Mouse (Mus musculus) embryonic facial prominence, embryonic 13.5 days (tissue): ENCODE results near the gene Slc39a10. TPM values are rescaled to one million over a fixed set of nuclear protein-coding genes. Genes with fewer than 3 reads are reported as not detected.

Experiments used
- ATAC-seq: fragments of 200-750 bp; cut with Nextera tagmentation; 2 replicates; pipeline ENCODE4 v1.8.0; 2017; ENCODE audit warnings: low read depth; ENCODE audit not compliant: insufficient number of reproducible peaks, insufficient read depth, low FRiP score, low TSS enrichment
- H3K27ac ChIP-seq: fragments of 300-500 bp; sonication (generic); 2 replicates; pipeline ENCODE4 v1.5.1; 2015; ENCODE audit warnings: moderate library complexity, mild to moderate bottlenecking, inconsistent platforms
- H3K27me3 ChIP-seq: fragments of 300-500 bp; sonication (generic); 2 replicates; pipeline ENCODE4 v1.6.1; 2015; ENCODE audit warnings: mild to moderate bottlenecking, inconsistent platforms
- H3K36me3 ChIP-seq: fragments of 300-500 bp; sonication (generic); 2 replicates; pipeline ENCODE4 v1.6.1; 2015; ENCODE audit warnings: mild to moderate bottlenecking, inconsistent platforms
- H3K4me1 ChIP-seq: fragments of 300-500 bp; sonication (generic); 2 replicates; pipeline ENCODE4 v1.6.1; 2015; ENCODE audit warnings: inconsistent platforms
- H3K4me2 ChIP-seq: fragments of 300-500 bp; sonication (generic); 2 replicates; pipeline ENCODE4 v1.6.1; 2015; ENCODE audit warnings: moderate library complexity, mild to moderate bottlenecking, inconsistent platforms
- H3K4me3 ChIP-seq: fragments of 300-500 bp; sonication (generic); 2 replicates; pipeline ENCODE4 v1.5.1; 2015; ENCODE audit warnings: mild to moderate bottlenecking, inconsistent platforms
- H3K9ac ChIP-seq: fragments of 300-500 bp; sonication (generic); 2 replicates; pipeline ENCODE4 v1.6.1; 2015; ENCODE audit warnings: mild to moderate bottlenecking, inconsistent platforms
- H3K9me3 ChIP-seq: fragments of 300-500 bp; sonication (generic); 2 replicates; pipeline ENCODE4 v1.6.1; 2016; ENCODE audit warnings: inconsistent platforms
- WGBS: fragments of 180-500 bp; shearing (Covaris S2); methylation state at CpG from one replicate; pipeline ENCODE4 v1.1.7; 2015; ENCODE audit warnings: mixed read lengths; 5-methylcytosine and 5-hydroxymethylcytosine counted together
- polyA plus RNA-seq: library from polyadenylated mRNA; unstranded; fragments of >200 nt; fragmentation: Nextera tagmentation; extraction: Ambion mirVana; gene quantifications from 2 replicates; pipeline ENCODE4 v1.2.1, GENCODE M21; 2015

The Slc39a10 gene
- polyA plus RNA-seq, 1 experiment from 2014 or later, result 58.5 TPM

DNA sequence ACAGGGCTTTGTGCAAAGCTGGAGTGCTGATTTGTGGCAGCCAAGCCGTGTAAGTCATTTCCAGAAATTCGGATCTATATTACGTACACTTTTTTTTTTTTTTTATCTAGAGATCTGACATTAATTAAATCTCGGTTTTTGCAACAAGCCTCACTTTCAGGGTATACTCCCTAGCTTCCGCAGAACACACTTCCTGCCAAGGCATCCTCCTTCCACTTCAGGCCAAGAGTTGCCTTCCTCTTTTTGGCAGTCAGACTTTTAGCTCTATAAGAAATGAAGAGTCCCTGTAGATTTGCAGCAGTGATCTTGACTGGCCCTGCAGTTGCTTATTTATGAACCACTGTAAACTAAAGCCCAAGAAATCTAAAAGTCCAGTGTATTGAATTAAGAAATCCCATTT lies 13.1 kb upstream of the Slc39a10 start:
- H3K9ac ChIP-seq, result no peak overlapping the region
- no peaks in the 10 kb centered on the region for H3K9me3 ChIP-seq
- no peak overlapping the region for H3K4me2 ChIP-seq
- ATAC-seq, result no peak
- H3K27ac ChIP-seq, result no peak overlapping the region
- WGBS, result 61% methylated on average over 5 of the region's 5 CpGs
- H3K36me3 ChIP-seq, result no peaks in the 10 kb centered on the region
- no peaks in the 10 kb centered on the region for H3K27me3 ChIP-seq
- no peak overlapping the region for H3K4me3 ChIP-seq
- peaks cover 8% of the 10 kb centered on the region; the same call in 1 of the 2 replicates for H3K4me1 ChIP-seq

GRCm38 (mm10) chr1:46902102-46902683 lies 9.5 kb upstream of the Slc39a10 start:
- no peaks in the 10 kb centered on the region for H3K9me3 ChIP-seq
- H3K27me3 ChIP-seq, result no peaks in the 10 kb centered on the region
- ATAC-seq, result 0 out of 2 replicates have a peak, but pooled peaks have one; percentile 64
- H3K27ac ChIP-seq, result no peak overlapping the region
- WGBS, result 10% methylated on average over 2 of the region's 2 CpGs
- peaks cover 8% of the 10 kb centered on the region; the same call in 1 of the 2 replicates for H3K4me1 ChIP-seq
- no peaks in the 10 kb centered on the region for H3K36me3 ChIP-seq
- no peak overlapping the region for H3K4me3 ChIP-seq
- H3K4me2 ChIP-seq, result no peak overlapping the region
- no peak overlapping the region for H3K9ac ChIP-seq

- WGBS, result 15% methylated on average over 6 of the region's 7 CpGs
- Histone ChIP-seq H3K27me3 (no peaks in the 10 kb centered on the region), H3K9me3 (no peaks in the 10 kb centered on the region), H3K4me2 (no peak overlapping the region), H3K4me1 (peaks cover 4% of the 10 kb centered on the region; the same call in 1 of the 2 replicates), H3K4me3 (no peak overlapping the region), H3K9ac (no peak overlapping the region), H3K27ac (peak overlapping the region; percentile 49; the same call in 1 of the 2 replicates), H3K36me3 (no peaks in the 10 kb centered on the region)
- no peak for ATAC-seq
Measured at GRCm38 (mm10) chr1:46894281-46894842, 1.7 kb upstream of the Slc39a10 start.

- Histone ChIP-seq H3K27ac (peak overlapping the region; percentile 57; the same call in 1 of the 2 replicates), H3K27me3 (no peaks in the 10 kb centered on the region), H3K4me1 (0 out of 2 replicates have a peak, but pooled peaks cover 14% of the 10 kb centered on the region), H3K4me2 (peak overlapping the region; percentile 5; the same call in 1 of the 2 replicates), H3K36me3 (no peaks in the 10 kb centered on the region), H3K9ac (no peak overlapping the region), H3K4me3 (no peak overlapping the region), H3K9me3 (no peaks in the 10 kb centered on the region)
- ATAC-seq, result no peak
- 17% methylated on average over 4 of the region's 4 CpGs for WGBS
Measured at GRCm38 (mm10) chr1:46888726-46889125, 3.9 kb downstream of the Slc39a10 start.

DNA sequence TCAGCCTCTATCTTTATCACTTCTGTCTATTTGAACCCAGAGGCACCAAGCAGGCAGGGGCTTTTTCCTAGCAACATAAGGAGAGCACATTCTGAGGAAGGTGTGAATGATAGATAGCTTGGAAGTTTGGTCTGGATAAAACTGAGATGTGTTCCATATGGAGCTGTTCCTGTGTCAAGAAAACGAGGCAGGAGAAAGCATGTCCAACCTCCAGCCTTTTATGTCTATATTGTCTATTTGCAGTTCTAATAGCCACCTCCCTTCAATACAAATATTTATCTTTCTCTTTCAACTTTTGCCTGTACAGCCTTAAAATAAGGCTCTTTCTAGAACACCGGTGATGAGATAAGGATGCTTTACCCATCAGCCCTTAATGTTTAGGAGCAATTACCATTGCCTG lies 4.3 kb downstream of the Slc39a10 start:
- H3K27ac ChIP-seq, result no peak overlapping the region

DNA sequence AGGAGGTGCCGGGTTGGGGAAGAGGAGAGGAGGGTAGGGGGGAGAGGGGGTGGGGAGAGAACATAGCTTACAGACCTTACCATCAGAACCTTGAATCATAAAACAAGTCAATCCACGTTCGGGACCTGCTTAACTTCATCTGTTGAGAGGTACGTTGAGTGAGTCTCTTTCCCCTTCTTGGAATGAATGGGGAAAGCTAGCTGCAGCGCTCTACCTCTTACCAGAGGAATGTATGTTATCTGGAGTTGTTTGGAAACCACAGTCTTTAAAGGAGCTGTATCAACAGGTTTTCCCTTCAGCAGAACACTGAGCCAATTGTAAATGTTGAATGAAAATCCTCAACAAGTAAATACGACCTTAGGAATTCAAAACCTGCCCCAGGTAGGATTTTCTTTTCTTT lies 4.7 kb downstream of the Slc39a10 start:
- Histone ChIP-seq H3K27ac (peak overlapping the region; percentile 71), H3K36me3 (no peaks in the 10 kb centered on the region), H3K9me3 (no peaks in the 10 kb centered on the region), H3K4me3 (peak overlapping the region; percentile 10; the same call in 1 of the 2 replicates), H3K9ac (no peak overlapping the region), H3K4me1 (0 out of 2 replicates have a peak, but pooled peaks cover 14% of the 10 kb centered on the region), H3K4me2 (peak overlapping the region; percentile 28; the same call in 1 of the 2 replicates), H3K27me3 (no peaks in the 10 kb centered on the region)
- ATAC-seq, result no peak
- WGBS, result 14% methylated on average over 6 of the region's 6 CpGs

More for the DNA sequence above, 4.3 kb downstream of the Slc39a10 start:
- WGBS, result 26% methylated on average over 2 of the region's 2 CpGs
- no peak overlapping the region for H3K4me3 ChIP-seq
- no peaks in the 10 kb centered on the region for H3K27me3 ChIP-seq
- 0 out of 2 replicates have a peak, but pooled peaks cover 14% of the 10 kb centered on the region for H3K4me1 ChIP-seq
- ATAC-seq, result no peak
- no peaks in the 10 kb centered on the region for H3K9me3 ChIP-seq
- H3K36me3 ChIP-seq, result no peaks in the 10 kb centered on the region
- H3K9ac ChIP-seq, result no peak overlapping the region
- H3K4me2 ChIP-seq, result peak overlapping the region; percentile 5; the same call in 1 of the 2 replicates

GRCm38 (mm10) chr1:46886091-46886490 lies 6.6 kb downstream of the Slc39a10 start:
- Histone ChIP-seq H3K9ac (no peak overlapping the region), H3K36me3 (no peaks in the 10 kb centered on the region), H3K27me3 (no peaks in the 10 kb centered on the region), H3K27ac (no peak overlapping the region; the same call in 1 of the 2 replicates), H3K4me3 (peak overlapping the region; percentile 10; the same call in 1 of the 2 replicates), H3K4me1 (0 out of 2 replicates have a peak, but pooled peaks cover 14% of the 10 kb centered on the region), H3K4me2 (peak overlapping the region; percentile 30), H3K9me3 (no peaks in the 10 kb centered on the region)
- no peak for ATAC-seq
- WGBS, result 17% methylated on average over 9 of the region's 9 CpGs

- 3% methylated on average over 3 of the region's 3 CpGs for WGBS
- Histone ChIP-seq H3K9me3 (no peaks in the 10 kb centered on the region), H3K27ac (peak overlapping the region; percentile 44; the same call in 1 of the 2 replicates), H3K4me1 (0 out of 2 replicates have a peak, but pooled peaks cover 14% of the 10 kb centered on the region), H3K27me3 (no peaks in the 10 kb centered on the region), H3K4me3 (no peak overlapping the region), H3K36me3 (no peaks in the 10 kb centered on the region), H3K4me2 (peak overlapping the region; percentile 30; the same call in 1 of the 2 replicates), H3K9ac (no peak overlapping the region)
- ATAC-seq, result no peak
Measured at GRCm38 (mm10) chr1:46885231-46885630, 7.4 kb downstream of the Slc39a10 start.

DNA sequence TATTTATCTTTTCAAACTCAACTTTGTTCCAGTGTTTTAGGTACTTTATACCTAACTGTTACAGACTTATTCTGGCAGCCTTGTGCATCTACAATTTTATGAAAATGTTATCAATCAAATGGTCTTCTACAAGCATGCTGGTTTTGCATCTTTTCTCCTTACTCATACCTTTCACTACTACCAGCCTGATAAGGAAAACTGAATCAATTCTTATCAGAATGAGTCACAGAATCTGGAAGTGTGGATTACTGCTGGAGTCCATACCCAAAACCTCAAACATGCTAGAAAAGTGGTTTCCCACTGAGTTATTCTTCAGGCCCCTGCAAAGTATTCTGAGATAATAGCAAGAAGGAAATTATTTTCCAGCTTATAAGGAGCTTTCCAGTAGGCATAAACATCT lies 12.7 kb downstream of the Slc39a10 start:
- ATAC-seq, result no peak
- no peak overlapping the region for H3K4me2 ChIP-seq
- H3K9me3 ChIP-seq, result no peaks in the 10 kb centered on the region
- no peak overlapping the region for H3K4me3 ChIP-seq
- H3K27me3 ChIP-seq, result no peaks in the 10 kb centered on the region
- no peak overlapping the region for H3K9ac ChIP-seq
- no peaks in the 10 kb centered on the region for H3K4me1 ChIP-seq
- no peaks in the 10 kb centered on the region for H3K36me3 ChIP-seq
- H3K27ac ChIP-seq, result no peak overlapping the region

GRCm38 (mm10) chr1:46873770-46874169 lies 18.9 kb downstream of the Slc39a10 start:
- Histone ChIP-seq H3K9ac (no peak overlapping the region), H3K27me3 (no peaks in the 10 kb centered on the region), H3K36me3 (no peaks in the 10 kb centered on the region), H3K27ac (no peak overlapping the region), H3K4me3 (no peak overlapping the region), H3K4me1 (peaks cover 7% of the 10 kb centered on the region; the same call in 1 of the 2 replicates), H3K4me2 (no peak overlapping the region), H3K9me3 (no peaks in the 10 kb centered on the region)
- ATAC-seq, result no peak
- 58% methylated on average over 3 of the region's 3 CpGs for WGBS

DNA sequence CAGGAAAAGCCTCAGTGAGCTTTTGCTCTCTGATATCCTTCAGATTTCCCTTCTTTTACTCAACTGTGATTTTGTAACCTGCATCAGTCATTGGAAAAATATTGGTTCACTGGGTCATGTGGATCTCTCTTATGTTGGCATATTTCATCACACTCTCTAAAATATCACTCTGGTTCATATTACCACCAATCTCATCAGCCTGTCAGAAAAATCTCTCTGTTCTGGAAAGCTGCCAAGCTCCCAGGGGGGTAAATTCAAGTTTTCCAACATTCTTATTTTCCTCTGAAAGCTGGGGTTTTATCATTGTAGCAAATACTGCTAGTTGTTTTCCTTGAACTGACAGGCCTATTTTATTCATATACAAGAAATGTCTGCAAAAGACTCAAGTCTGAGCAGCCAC lies 22.9 kb downstream of the Slc39a10 start:
- no peaks in the 10 kb centered on the region for H3K9me3 ChIP-seq
- no peak overlapping the region for H3K9ac ChIP-seq
- H3K4me2 ChIP-seq, result no peak overlapping the region
- H3K36me3 ChIP-seq, result no peaks in the 10 kb centered on the region
- H3K27ac ChIP-seq, result 0 out of 2 replicates have a peak overlapping the region, but pooled peaks have one; percentile 33
- ATAC-seq, result no peak
- no peaks in the 10 kb centered on the region for H3K27me3 ChIP-seq
- H3K4me1 ChIP-seq, result peaks cover 7% of the 10 kb centered on the region; the same call in 1 of the 2 replicates
- no peak overlapping the region for H3K4me3 ChIP-seq
